Mouse (Mus musculus) limb, embryonic 14.5 days (tissue): ENCODE results near the gene Adgrg5. TPM values are rescaled to one million over a fixed set of nuclear protein-coding genes. Genes with fewer than 3 reads are reported as not detected.

Source experiments
- ATAC-seq: fragments of 200-750 bp; cut with Nextera tagmentation; 2 replicates; pipeline ENCODE4 v1.8.0; 2017; ENCODE audit warnings: low read depth, moderate number of reproducible peaks, moderate TSS enrichment; ENCODE audit not compliant: low FRiP score
- DNase-seq: peaks from one replicate; pipeline ENCODE4 v3.0.0-alpha.2; 2015; ENCODE audit warnings: low spot score
- H3K27ac ChIP-seq: fragments of 300-500 bp; sonication (generic); replicated peaks from 2 replicates; pipeline ENCODE4 v1.5.1; 2014; ENCODE audit warnings: low read depth, mild to moderate bottlenecking, low read length, moderate library complexity, mixed read lengths
- H3K27me3 ChIP-seq: fragments of 300-500 bp; sonication (generic); 2 replicates; pipeline ENCODE4 v1.6.1; 2014; ENCODE audit warnings: low read length, mixed read lengths; ENCODE audit not compliant: control insufficient read depth, insufficient read depth
- H3K36me3 ChIP-seq: fragments of 300-500 bp; sonication (generic); 2 replicates; pipeline ENCODE4 v1.6.1; 2014; ENCODE audit warnings: mild to moderate bottlenecking, low read length, moderate library complexity, mixed read lengths; ENCODE audit not compliant: control insufficient read depth, insufficient read depth
- H3K4me1 ChIP-seq: fragments of 300-500 bp; sonication (generic); 2 replicates; pipeline ENCODE4 v1.6.1; 2014; ENCODE audit warnings: antibody characterized with exemption, low read length, mixed read lengths; ENCODE audit not compliant: control insufficient read depth, insufficient read depth
- H3K4me2 ChIP-seq: fragments of 300-500 bp; sonication (generic); replicated peaks from 2 replicates; pipeline ENCODE4 v1.6.1; 2014; ENCODE audit warnings: low read depth, mild to moderate bottlenecking, low read length, moderate library complexity; ENCODE audit not compliant: severe bottlenecking
- H3K4me3 ChIP-seq: fragments of 300-500 bp; sonication (generic); replicated peaks from 2 replicates; pipeline ENCODE4 v1.5.1; 2014; ENCODE audit warnings: low read length
- H3K9ac ChIP-seq: fragments of 300-500 bp; sonication (generic); 2 replicates; pipeline ENCODE4 v1.6.1; 2014; ENCODE audit warnings: mild to moderate bottlenecking, low read depth, low read length, moderate library complexity; ENCODE audit not compliant: severe bottlenecking
- H3K9me3 ChIP-seq: fragments of 300-500 bp; sonication (generic); 2 replicates; pipeline ENCODE4 v1.6.1; 2016; ENCODE audit warnings: low read length; ENCODE audit not compliant: control insufficient read depth
- POLR2A ChIP-seq: fragments of 200-500 bp; IDR thresholded peaks from 2 replicates; pipeline ENCODE4 v1.8.0; 2012; ENCODE audit warnings: inconsistent platforms, mild to moderate bottlenecking, moderate library complexity, borderline replicate concordance; ENCODE audit not compliant: insufficient read depth, insufficient read length; ENCODE audit errors: extremely low read depth
- WGBS: fragments of 180-500 bp; shearing (Covaris S2); extraction: QIAGEN DNeasy Blood & Tissue Kit; methylation state at CpG from one replicate; pipeline ENCODE4 v1.1.7; 2014; 5-methylcytosine and 5-hydroxymethylcytosine counted together
- polyA plus RNA-seq, 2 experiments: library from polyadenylated mRNA; depleted of rRNA in 1 of 2; stranded (reverse) in 1 of 2; unstranded in 1 of 2; fragments of >200 nt; fragmentation: Nextera tagmentation in 1 of 2; extraction: Ambion mirVana in 1 of 2; gene quantifications; 2 replicates each; pipeline versions ENCODE4 v1.2.1 to v1.2.3; 2012 to 2014

The Adgrg5 gene
- polyA plus RNA-seq, 2 experiments: 0.33 to 0.45 TPM

- Histone ChIP-seq H3K9ac (no peak overlapping the region), H3K27me3 (no peaks in the 10 kb centered on the region), H3K9me3 (no peaks in the 10 kb centered on the region), H3K4me3 (no peak overlapping the region), H3K4me1 (peaks cover 3% of the 10 kb centered on the region; the same call in 1 of the 2 replicates), H3K36me3 (no peaks in the 10 kb centered on the region), H3K4me2 (no peak overlapping the region), H3K27ac (no peak overlapping the region)
- 38% methylated on average over 8 of the region's 8 CpGs for WGBS
- TF ChIP-seq POLR2A: no peak
- ATAC-seq (no peak), DNase-seq (no peak)
Observed at GRCm38 (mm10) chr8:94922602-94923001, 892 bp upstream of the Adgrg5 start.

- Histone ChIP-seq H3K4me1 (no peaks in the 10 kb centered on the region), H3K36me3 (no peaks in the 10 kb centered on the region), H3K27ac (no peak overlapping the region), H3K9me3 (no peaks in the 10 kb centered on the region), H3K27me3 (no peaks in the 10 kb centered on the region), H3K9ac (no peak overlapping the region), H3K4me2 (no peak overlapping the region), H3K4me3 (no peak overlapping the region)
- TF ChIP-seq POLR2A: no peak
- ATAC-seq (no peak), DNase-seq (no peak)
- 63% methylated on average over 3 of the region's 3 CpGs for WGBS
Observed at GRCm38 (mm10) chr8:94928227-94928626, 4.7 kb downstream of the Adgrg5 start.

- Histone ChIP-seq H3K9ac (no peak overlapping the region), H3K36me3 (no peaks in the 10 kb centered on the region), H3K4me1 (no peaks in the 10 kb centered on the region), H3K27me3 (no peaks in the 10 kb centered on the region), H3K9me3 (no peaks in the 10 kb centered on the region), H3K27ac (no peak overlapping the region), H3K4me3 (no peak overlapping the region), H3K4me2 (no peak overlapping the region)
- WGBS: 49% methylated on average over 5 of the region's 5 CpGs
- ATAC-seq: no peak
- no peak for TF ChIP-seq POLR2A
- DNase-seq: no peak
Observed at GRCm38 (mm10) chr8:94933918-94934317, 10.4 kb downstream of the Adgrg5 start.

- no peaks in the 10 kb centered on the region for H3K36me3 ChIP-seq
- H3K4me1 ChIP-seq: no peaks in the 10 kb centered on the region
- no peaks in the 10 kb centered on the region for H3K9me3 ChIP-seq
- no peak overlapping the region for H3K4me2 ChIP-seq
- no peak overlapping the region for H3K27ac ChIP-seq
- no peak for TF ChIP-seq POLR2A
- ATAC-seq: no peak
- no peak for DNase-seq
- WGBS: 79% methylated on average over 3 of the region's 3 CpGs
- no peaks in the 10 kb centered on the region for H3K27me3 ChIP-seq
- H3K9ac ChIP-seq: no peak overlapping the region
- H3K4me3 ChIP-seq: no peak overlapping the region
Observed at GRCm38 (mm10) chr8:94935172-94935571, 11.7 kb downstream of the Adgrg5 start.

- DNase-seq: peak; percentile 33
Observed at GRCm38 (mm10) chr8:94942566-94942965, 19.1 kb downstream of the Adgrg5 start.

GRCm38 (mm10) chr8:94945185-94945584 lies 21.7 kb downstream of the Adgrg5 start:
- Histone ChIP-seq H3K9me3 (no peaks in the 10 kb centered on the region), H3K4me2 (no peak overlapping the region), H3K4me3 (no peak overlapping the region), H3K9ac (no peak overlapping the region), H3K36me3 (no peaks in the 10 kb centered on the region), H3K4me1 (no peaks in the 10 kb centered on the region), H3K27ac (no peak overlapping the region), H3K27me3 (no peaks in the 10 kb centered on the region)
- TF ChIP-seq POLR2A: no peak
- ATAC-seq: no peak
- no peak for DNase-seq
- 51% methylated on average over 6 of the region's 6 CpGs for WGBS

More at GRCm38 (mm10) chr8:94942566-94942965, 19.1 kb downstream of the Adgrg5 start:
- H3K27me3 ChIP-seq: no peaks in the 10 kb centered on the region
- no peaks in the 10 kb centered on the region for H3K36me3 ChIP-seq
- no peak for ATAC-seq
- H3K27ac ChIP-seq: no peak overlapping the region
- 24% methylated on average over 6 of the region's 6 CpGs for WGBS
- H3K4me2 ChIP-seq: no peak overlapping the region
- H3K9me3 ChIP-seq: no peaks in the 10 kb centered on the region
- H3K4me1 ChIP-seq: no peaks in the 10 kb centered on the region
- no peak overlapping the region for H3K9ac ChIP-seq
- no peak for TF ChIP-seq POLR2A
- H3K4me3 ChIP-seq: no peak overlapping the region
